Mouse (Mus musculus) CH12.LX (cell line): ENCODE measurements around the gene Tm6sf2. TPM values are rescaled to one million over a fixed set of nuclear protein-coding genes. Genes with fewer than 3 reads are reported as not detected.

Experiments
- DNase-seq: peaks from one replicate; pipeline ENCODE4 v3.0.0-alpha.2; 2013; ENCODE audit errors: extremely low read depth
- H3K27ac ChIP-seq: 2 replicates; pipeline ENCODE4 v1.5.1; 2012; ENCODE audit warnings: low read depth, mild to moderate bottlenecking, control low read depth, moderate library complexity; ENCODE audit not compliant: insufficient read depth
- H3K27me3 ChIP-seq: replicated peaks from 2 replicates; pipeline ENCODE3; 2012; ENCODE audit warnings: inconsistent platforms
- H3K36me3 ChIP-seq, 2 experiments: replicated peaks in 1 of 2; 2 replicates each; pipeline versions ENCODE3 to v1.6.1; 2012; ENCODE audit warnings: inconsistent platforms in 1 of 2, low read length in 1 of 2, mild to moderate bottlenecking in 1 of 2, mixed read lengths in 1 of 2, moderate library complexity in 1 of 2; ENCODE audit not compliant: control insufficient read depth in 1 of 2, insufficient read depth in 1 of 2
- H3K4me1 ChIP-seq, 2 experiments: 2 replicates each; pipeline ENCODE4 v1.6.1; 2012; ENCODE audit warnings: inconsistent platforms in 1 of 2, moderate library complexity in 1 of 2; ENCODE audit not compliant: insufficient read depth in 2 of 2, control insufficient read depth in 1 of 2
- H3K4me2 ChIP-seq: 2 replicates; pipeline ENCODE4 v1.6.1; 2012; ENCODE audit warnings: low read depth, mild to moderate bottlenecking, control low read depth; ENCODE audit not compliant: poor library complexity, insufficient read depth, severe bottlenecking
- H3K4me3 ChIP-seq, 3 experiments: fragments of 150-350 bp in 1 of 3; sonication (generic) in 1 of 3; replicated peaks in 1 of 3; 2 replicates each; pipeline versions ENCODE3 to v1.5.1; 2011 to 2012; ENCODE audit warnings: low read depth in 2 of 3, low read length in 2 of 3, mild to moderate bottlenecking in 2 of 3, moderate library complexity in 2 of 3, control low read depth in 1 of 3, improper control_type of control experiment in 1 of 3, inconsistent platforms in 1 of 3, mixed read lengths in 1 of 3; ENCODE audit not compliant: poor library complexity in 1 of 3
- H3K79me2 ChIP-seq: replicated peaks from 2 replicates; pipeline ENCODE4 v1.6.1; 2012; ENCODE audit warnings: mild to moderate bottlenecking, moderate library complexity; ENCODE audit not compliant: control insufficient read depth, poor library complexity, insufficient read depth, severe bottlenecking; ENCODE audit errors: extremely low read depth
- H3K9ac ChIP-seq: 2 replicates; pipeline ENCODE4 v1.6.1; 2012; ENCODE audit warnings: low read depth, mild to moderate bottlenecking, control low read depth, moderate library complexity; ENCODE audit not compliant: insufficient read depth
- H3K9me3 ChIP-seq: replicated peaks from 2 replicates; pipeline ENCODE3; 2012; ENCODE audit warnings: low read length, inconsistent platforms, mixed read lengths
- CHD2 ChIP-seq: IDR thresholded peaks from 2 replicates; pipeline ENCODE4 v1.6.1; 2011; ENCODE audit warnings: low read length, improper control_type of control experiment
- EP300 ChIP-seq: IDR thresholded peaks from 2 replicates; pipeline ENCODE4 v1.6.1; 2011; ENCODE audit warnings: low read length, improper control_type of control experiment
- ETS1 ChIP-seq: conservative IDR thresholded peaks from 2 replicates; pipeline ENCODE4 v1.6.1; 2012; ENCODE audit warnings: low read depth, mild to moderate bottlenecking, inconsistent platforms, low read length, improper control_type of control experiment, moderate library complexity
- GABPA ChIP-seq: IDR thresholded peaks from 2 replicates; pipeline ENCODE4 v1.6.1; 2012; ENCODE audit warnings: low read depth, low read length, improper control_type of control experiment, inconsistent platforms; ENCODE audit not compliant: insufficient replicate concordance
- HCFC1 ChIP-seq: IDR thresholded peaks from 2 replicates; pipeline ENCODE4 v1.6.1; 2012; ENCODE audit warnings: low read depth, mild to moderate bottlenecking, inconsistent platforms, low read length, improper control_type of control experiment
- IRF4 ChIP-seq: IDR thresholded peaks from 2 replicates; pipeline ENCODE4 v1.6.1; 2014; ENCODE audit warnings: low read depth, mild to moderate bottlenecking, inconsistent platforms, low read length, improper control_type of control experiment
- KAT2A ChIP-seq: IDR thresholded peaks from 2 replicates; pipeline ENCODE4 v1.6.1; 2012; ENCODE audit warnings: low read length, improper control_type of control experiment, inconsistent platforms; ENCODE audit not compliant: insufficient replicate concordance
- MEF2A ChIP-seq: IDR thresholded peaks from 2 replicates; pipeline ENCODE4 v1.6.1; 2014; ENCODE audit warnings: low read depth, mild to moderate bottlenecking, inconsistent platforms, low read length, improper control_type of control experiment, borderline replicate concordance
- MXI1 ChIP-seq: IDR thresholded peaks from 2 replicates; pipeline ENCODE4 v1.6.1; 2011; ENCODE audit warnings: mild to moderate bottlenecking, low read depth, low read length, improper control_type of control experiment
- MYC ChIP-seq: IDR thresholded peaks from 2 replicates; pipeline ENCODE4 v1.6.1; 2011; ENCODE audit warnings: low read depth, mild to moderate bottlenecking, improper control_type of control experiment, low read length
- NRF1 ChIP-seq: IDR thresholded peaks from 2 replicates; pipeline ENCODE4 v1.6.1; 2014; ENCODE audit warnings: low read depth, mild to moderate bottlenecking, inconsistent platforms, low read length, improper control_type of control experiment, moderate library complexity
- PAX5 ChIP-seq: IDR thresholded peaks from 2 replicates; pipeline ENCODE4 v1.6.1; 2012; ENCODE audit warnings: low read length, inconsistent platforms, mixed read lengths
- POLR2AphosphoS2 ChIP-seq: IDR thresholded peaks from 2 replicates; pipeline ENCODE4 v1.6.1; 2011; ENCODE audit warnings: low read depth, low read length, improper control_type of control experiment
- RAD21 ChIP-seq: IDR thresholded peaks from 2 replicates; pipeline ENCODE4 v1.6.1; 2011; ENCODE audit warnings: low read depth, mild to moderate bottlenecking, low read length, improper control_type of control experiment, moderate library complexity
- RCOR1 ChIP-seq: conservative IDR thresholded peaks from 2 replicates; pipeline ENCODE4 v1.6.1; 2012; ENCODE audit warnings: low read depth, mild to moderate bottlenecking, inconsistent platforms, low read length, improper control_type of control experiment
- TBP ChIP-seq: conservative IDR thresholded peaks from 2 replicates; pipeline ENCODE4 v1.6.1; 2011; ENCODE audit warnings: low read depth, low read length, improper control_type of control experiment
- TCF12 ChIP-seq: IDR thresholded peaks from 2 replicates; pipeline ENCODE4 v1.6.1; 2014; ENCODE audit warnings: low read depth, mild to moderate bottlenecking, inconsistent platforms, low read length, improper control_type of control experiment
- UBTF ChIP-seq: IDR thresholded peaks from 2 replicates; pipeline ENCODE4 v1.6.1; 2012; ENCODE audit warnings: low read depth, mild to moderate bottlenecking, inconsistent platforms, low read length, improper control_type of control experiment, moderate library complexity
- USF1 ChIP-seq: IDR thresholded peaks from 2 replicates; pipeline ENCODE4 v1.6.1; 2014; ENCODE audit warnings: low read depth, mild to moderate bottlenecking, inconsistent platforms, low read length, improper control_type of control experiment
- USF2 ChIP-seq: conservative IDR thresholded peaks from 2 replicates; pipeline ENCODE4 v1.6.1; 2011; ENCODE audit warnings: low read depth, low read length, improper control_type of control experiment
- ZC3H11A ChIP-seq: IDR thresholded peaks from 2 replicates; pipeline ENCODE4 v1.6.1; 2012; ENCODE audit warnings: low read depth, mild to moderate bottlenecking, inconsistent platforms, low read length, improper control_type of control experiment
- ZNF384 ChIP-seq: IDR thresholded peaks from 2 replicates; pipeline ENCODE4 v1.6.1; 2012; ENCODE audit warnings: low read depth, low read length, improper control_type of control experiment, inconsistent platforms
- dilution Hi-C: fragments of 300-500 bp; cut with MboI; formaldehyde crosslinking; loops from 2 replicates; pipeline ENCODE4 v1.14.3; 2020; ENCODE audit warnings: low sequenced_read_pairs; ENCODE audit not compliant: extremely low pct_unique_long_range_greater_than_20kb, extremely low pct_ligation_motif_present
- in situ Hi-C: fragments of 300-500 bp; cut with MboI; formaldehyde crosslinking; loops from 3 replicates; pipeline ENCODE4 v1.14.3; 2019; ENCODE audit warnings: low sequenced_read_pairs, low pct_ligation_motif_present, low pct_unique_long_range_greater_than_20kb, mixed read lengths
- polyA plus RNA-seq: library from polyadenylated mRNA; unstranded; fragments of >175 nt; gene quantifications from 2 replicates; pipeline ENCODE4 v1.2.1, GENCODE M21; 2012; ENCODE audit warnings: low read depth; ENCODE audit not compliant: insufficient read length
- total RNA-seq, 2 experiments: library from RNA; depleted of rRNA; stranded (reverse); fragments of 300-350 nt in 1 of 2; fragments of >200 nt in 1 of 2; gene quantifications; 2 replicates each; pipeline ENCODE4 v1.2.3; 2012 to 2014

Tm6sf2 gene
- total and polyA plus RNA-seq, 3 experiments: 0.40 to 2.6 (median 1.9) TPM

GRCm38 (mm10) chr8:70081976-70082375, 9.3 kb downstream of the Tm6sf2 start:
- TF ChIP-seq POLR2AphosphoS2: no peak
- no peak for TF ChIP-seq NRF1
- no peak for TF ChIP-seq UBTF
- TF ChIP-seq, all 38 proteins: peak for 0
- dilution Hi-C loops: no loop called here

GRCm38 (mm10) chr8:70083285-70083684, 10.6 kb downstream of the Tm6sf2 start, which contains the start of gene Hapln4:
Gene Hapln4, plus strand, starts transcription at chr8:70083457.
- peaks cover 8 to 34% of the 10 kb centered on the region in 2 experiments for H3K36me3 ChIP-seq
- no peak for TF ChIP-seq CHD2
- no peak for TF ChIP-seq POLR2AphosphoS2
- peak; percentile 74 for TF ChIP-seq NRF1
- TF ChIP-seq TBP: no peak
- TF ChIP-seq ZC3H11A: no peak
- no peak for TF ChIP-seq MXI1
- no peak for TF ChIP-seq KAT2A
- no peak for TF ChIP-seq ZNF384
- no peaks in the 10 kb centered on the region for H3K27me3 ChIP-seq
- H3K4me1 ChIP-seq: no peaks in the 10 kb centered on the region
- no peak within 1 kb of the TSS for H3K27ac ChIP-seq
- H3K9me3 ChIP-seq: peaks cover 5% of the 10 kb centered on the region
- dilution Hi-C loops: no loop called here
- no peak within 1 kb of the TSS for H3K4me3 ChIP-seq
- no peaks in the 10 kb centered on the region for H3K79me2 ChIP-seq
- no peak within 1 kb of the TSS for H3K4me2 ChIP-seq
- no peak within 1 kb of the TSS for H3K9ac ChIP-seq
- in situ Hi-C loops: no loop called here
- no peak for DNase-seq

More at GRCm38 (mm10) chr8:70081976-70082375, 9.3 kb downstream of the Tm6sf2 start:
- no peak for DNase-seq
- Histone ChIP-seq H3K4me1 (no peaks in the 10 kb centered on the region), H3K27me3 (no peaks in the 10 kb centered on the region), H3K79me2 (no peaks in the 10 kb centered on the region), H3K9me3 (peaks cover 3% of the 10 kb centered on the region), H3K36me3 (peaks cover 13 to 41% of the 10 kb centered on the region in 2 experiments), H3K4me2 (no peak overlapping the region), H3K4me3 (no peak overlapping the region), H3K9ac (no peak overlapping the region), H3K27ac (no peak overlapping the region)
- in situ Hi-C loops: no loop called here

- dilution Hi-C loops (no loop called here), in situ Hi-C loops (no loop called here)
- DNase-seq: no peak
- H3K27ac ChIP-seq: no peak overlapping the region
- H3K4me2 ChIP-seq: no peak overlapping the region
- TF ChIP-seq RAD21 (no peak), ZC3H11A (no peak), USF1 (no peak), KAT2A (no peak), MEF2A (no peak), TCF12 (no peak), PAX5 (no peak), USF2 (no peak), MYC (no peak), RCOR1 (no peak), IRF4 (no peak), ETS1 (no peak), NRF1 (no peak), MXI1 (no peak), ZNF384 (no peak), EP300 (no peak), HCFC1 (no peak), GABPA (no peak)
- H3K36me3 ChIP-seq: peaks cover 3 to 22% of the 10 kb centered on the region in 2 experiments
- H3K9me3 ChIP-seq: peaks cover 5% of the 10 kb centered on the region
- no peaks in the 10 kb centered on the region for H3K4me1 ChIP-seq
- no peak overlapping the region for H3K9ac ChIP-seq
- no peak overlapping the region for H3K4me3 ChIP-seq
- H3K27me3 ChIP-seq: no peaks in the 10 kb centered on the region
- no peaks in the 10 kb centered on the region for H3K79me2 ChIP-seq
Observed at GRCm38 (mm10) chr8:70084191-70085065, 11.7 kb downstream of the Tm6sf2 start.
